Mouse (Mus musculus) urinary bladder, postnatal 4 days (tissue): Measurements from ENCODE around the gene Idua.
"Not testable (repeated sequence)": the region's sequence is repeated elsewhere in the genome, so short reads cannot be mapped to it uniquely, and the experiment has no call there.

Experiments used
- DNase-seq, 2 experiments: peaks; one replicate each; pipeline ENCODE4 v3.0.0; 2021 to 2022; ENCODE audit warnings: low spot score in 2 of 2

Gene Idua

DNA sequence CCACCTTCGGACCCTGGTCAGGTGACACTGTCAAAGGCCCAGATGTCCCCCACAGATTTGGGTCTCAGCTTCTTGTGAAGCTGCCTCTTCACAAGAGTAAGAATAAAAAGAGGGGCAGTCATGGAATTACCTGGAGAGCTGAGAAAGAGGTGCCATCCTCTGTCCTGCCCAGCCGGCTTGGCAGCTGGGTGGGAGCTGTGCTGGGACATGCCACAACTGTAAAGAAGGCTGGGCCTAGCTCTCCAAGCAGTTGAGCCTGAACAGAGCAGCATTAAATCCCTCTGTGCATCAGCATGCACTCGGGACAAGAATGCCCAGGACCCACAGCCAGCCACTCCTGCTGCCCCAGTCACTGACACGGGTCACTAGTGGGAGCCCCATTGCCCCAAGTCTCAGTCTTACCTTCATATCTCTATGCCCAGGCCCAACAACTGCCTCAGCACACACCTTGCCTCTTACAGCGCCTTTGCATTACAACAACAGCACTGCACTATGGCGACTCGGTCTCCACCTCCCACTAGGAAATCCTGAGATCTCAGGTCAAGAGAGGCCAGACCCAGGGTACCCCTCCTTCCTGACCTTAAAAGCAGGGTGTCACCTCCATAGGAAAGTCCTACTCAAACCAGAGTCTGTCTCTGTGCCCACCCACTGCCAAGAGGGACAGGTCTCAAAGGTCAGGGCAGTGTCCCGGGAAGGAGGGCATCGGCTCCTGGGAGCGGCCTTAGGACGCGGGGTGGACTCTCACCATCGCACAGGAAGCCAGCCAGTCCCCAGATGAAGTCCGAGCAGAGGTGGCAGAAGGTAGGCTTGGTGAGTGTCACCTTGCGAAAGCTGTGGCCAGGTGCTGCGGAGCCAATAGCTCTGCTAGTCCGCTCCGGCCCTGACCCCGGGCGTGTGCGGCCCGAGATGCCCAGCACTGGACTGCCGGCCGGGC is at the start of gene Idua:
TSS of gene Idua (plus strand) at position 634 of the 934 bp plus-strand sequence.
- DNase-seq = no peak

DNA sequence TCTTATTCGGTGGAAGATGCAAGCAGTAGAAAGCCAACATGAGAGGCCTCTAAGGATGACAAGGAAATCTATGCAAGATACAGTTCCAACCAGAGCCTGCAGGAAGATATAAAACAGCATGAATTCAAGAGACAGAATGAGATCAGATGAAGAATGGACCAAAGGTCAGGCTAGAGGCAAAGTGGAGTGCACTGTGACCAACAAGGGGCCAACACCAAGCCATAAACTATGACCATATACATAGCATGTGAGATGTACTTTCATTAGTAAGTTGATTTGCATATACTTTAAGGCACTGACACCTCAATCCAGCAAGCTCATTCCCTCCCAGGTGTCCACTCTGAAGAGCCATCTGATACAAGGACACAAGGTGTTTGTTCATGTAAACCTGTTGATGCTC is 49.7 kb upstream of the Idua start:
- no peak for DNase-seq

DNA sequence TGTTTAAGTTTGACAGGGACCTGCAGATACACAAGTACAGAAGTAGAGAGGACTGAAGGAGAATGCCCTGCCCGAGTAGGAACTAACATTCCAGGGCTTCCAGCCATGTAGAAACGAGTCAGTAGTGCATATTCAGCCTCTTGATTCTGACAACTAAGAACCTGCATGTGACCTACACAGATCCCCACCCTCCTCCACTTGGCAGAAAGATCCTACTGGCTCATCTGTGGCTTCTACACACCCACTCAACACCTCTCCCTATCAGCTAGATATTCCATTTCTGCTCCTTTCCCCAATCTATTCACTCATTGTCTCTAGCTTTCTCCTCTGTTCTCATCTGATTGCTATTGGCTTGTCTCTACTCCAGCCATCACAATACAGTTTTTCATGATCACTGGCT is 38.3 kb upstream of the Idua start:
- no peak for DNase-seq

- DNase-seq = no peak
Observed at GRCm38 (mm10) chr5:108626050-108626660, 34.0 kb upstream of the Idua start.

- no peak for DNase-seq
Observed at GRCm38 (mm10) chr5:108628891-108629633, 31.1 kb upstream of the Idua start.

DNA sequence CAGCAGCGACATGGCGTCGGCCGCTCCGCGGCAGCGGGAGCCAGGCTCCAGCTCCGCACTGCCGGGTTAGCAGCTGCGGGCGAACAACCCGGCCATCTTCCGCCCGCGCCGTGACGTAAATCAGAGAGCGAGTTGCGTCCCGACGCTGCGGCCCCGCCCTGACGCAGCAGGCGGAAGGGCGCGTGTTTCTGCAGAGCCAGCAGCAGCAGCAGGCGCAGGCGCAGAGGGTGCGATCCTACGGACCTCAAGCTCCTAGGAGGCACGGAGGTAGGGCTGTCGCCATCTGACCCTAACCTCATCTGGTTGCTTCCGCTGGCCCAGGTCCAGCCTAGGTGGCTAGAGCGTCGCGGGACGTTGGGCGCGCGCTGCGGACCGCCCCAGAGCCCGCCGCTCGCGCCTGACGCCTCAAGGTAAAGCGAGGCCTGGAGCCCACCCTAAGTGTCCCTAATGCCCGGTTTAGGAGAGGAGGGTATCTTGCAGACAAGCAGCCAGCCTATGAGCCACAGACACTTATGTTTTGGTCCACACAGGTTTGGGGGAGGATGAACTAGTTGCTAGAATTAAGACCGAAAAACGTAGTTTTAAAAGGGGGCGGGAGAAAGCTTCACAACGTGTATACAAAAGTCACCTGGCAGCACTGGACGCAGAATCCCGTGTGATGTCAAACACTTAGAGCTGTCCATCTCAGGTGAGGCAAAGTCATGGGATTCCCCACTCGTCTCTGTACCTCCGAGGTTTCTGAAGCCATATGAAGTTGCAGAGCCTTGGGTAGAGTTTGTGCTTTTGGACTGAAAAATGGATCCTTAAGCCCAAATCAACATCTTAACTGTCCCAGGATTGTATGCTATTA is 30.3 kb upstream of the Idua start, which contains the start of the genes Gak and Tmem175:
TSS of gene Gak (minus strand) at position 122 of the 850 bp plus-strand sequence.
TSS of gene Tmem175 (plus strand) at position 137 of the 850 bp plus-strand sequence.
- DNase-seq = peak; percentile 86 to 90

- DNase-seq = no peak
Observed at GRCm38 (mm10) chr5:108633676-108634075, 26.5 kb upstream of the Idua start.

GRCm38 (mm10) chr5:108634088-108634487 is 26.0 kb upstream of the Idua start:
- not testable (repeated sequence) for DNase-seq

DNA sequence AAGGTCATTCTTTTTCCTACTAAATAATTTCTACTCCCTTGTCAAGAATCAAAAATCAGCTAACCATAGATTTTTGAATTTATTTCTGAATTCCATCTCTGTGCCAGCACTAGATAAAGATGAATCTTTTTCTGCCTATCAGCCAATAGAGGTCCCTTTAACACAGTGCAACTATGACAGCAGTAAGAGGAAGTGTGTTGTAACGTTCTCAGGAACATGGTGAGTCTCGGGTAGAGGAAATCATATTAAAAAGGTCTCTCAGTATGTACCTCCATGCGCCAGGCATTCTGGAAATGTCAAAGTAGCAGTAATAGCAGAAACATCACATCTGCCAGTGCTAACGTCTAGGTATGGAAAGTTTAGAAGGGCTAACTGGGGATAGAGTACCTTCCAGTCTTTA is 24.0 kb upstream of the Idua start:
- DNase-seq = no peak

GRCm38 (mm10) chr5:108643674-108644073 is 16.5 kb upstream of the Idua start:
- no peak for DNase-seq

DNA sequence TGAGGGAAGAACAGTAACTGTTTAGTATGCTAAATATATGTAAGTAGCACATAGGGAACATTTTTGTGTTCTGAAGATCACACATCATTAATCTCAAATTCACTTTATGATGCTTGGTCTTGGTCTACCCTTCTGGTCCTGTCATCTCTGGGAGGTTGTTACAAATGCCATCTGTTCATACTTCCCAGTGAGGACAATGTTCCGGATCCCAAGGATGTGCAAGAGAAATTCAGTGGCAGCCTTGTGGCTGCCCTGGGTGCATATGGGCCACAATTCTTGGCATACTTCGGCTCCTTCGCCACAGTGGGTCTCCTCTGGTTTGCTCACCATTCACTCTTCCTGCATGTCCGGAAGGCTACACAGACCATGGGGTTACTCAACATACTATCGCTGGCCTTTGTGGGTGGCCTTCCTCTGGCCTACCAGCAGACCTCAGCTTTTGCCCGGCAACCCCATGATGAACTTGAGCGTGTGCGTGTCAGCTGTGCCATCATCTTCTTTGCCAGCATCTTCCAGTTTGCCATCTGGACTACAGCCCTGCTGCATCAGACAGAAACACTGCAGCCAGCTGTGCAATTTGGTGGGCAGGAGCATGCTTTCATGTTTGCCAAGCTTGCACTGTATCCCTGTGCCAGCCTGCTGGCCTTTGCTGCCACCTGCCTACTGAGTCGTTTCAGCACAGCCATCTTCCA is 14.3 kb upstream of the Idua start:
- peak in 1 of 2 experiments; percentile 42 for DNase-seq

DNA sequence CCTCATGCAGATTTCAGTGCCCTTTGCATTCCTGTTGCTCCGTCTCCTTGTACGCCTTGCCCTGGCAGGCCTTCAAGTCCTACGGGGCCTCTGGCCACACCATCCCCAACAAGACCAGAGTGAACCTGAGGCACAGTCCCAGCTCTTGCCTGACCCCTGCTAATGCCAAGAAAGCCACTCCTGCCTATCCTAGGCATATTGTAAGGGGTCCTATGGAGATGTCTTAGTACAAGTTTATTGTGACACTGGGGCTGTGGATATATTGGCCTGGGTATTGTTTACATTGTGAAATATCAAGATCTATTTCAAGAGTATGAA is 13.8 kb upstream of the Idua start:
- peak in 1 of 2 experiments; percentile 49 for DNase-seq

GRCm38 (mm10) chr5:108647311-108647710 is 12.8 kb upstream of the Idua start:
- no peak for DNase-seq

DNA sequence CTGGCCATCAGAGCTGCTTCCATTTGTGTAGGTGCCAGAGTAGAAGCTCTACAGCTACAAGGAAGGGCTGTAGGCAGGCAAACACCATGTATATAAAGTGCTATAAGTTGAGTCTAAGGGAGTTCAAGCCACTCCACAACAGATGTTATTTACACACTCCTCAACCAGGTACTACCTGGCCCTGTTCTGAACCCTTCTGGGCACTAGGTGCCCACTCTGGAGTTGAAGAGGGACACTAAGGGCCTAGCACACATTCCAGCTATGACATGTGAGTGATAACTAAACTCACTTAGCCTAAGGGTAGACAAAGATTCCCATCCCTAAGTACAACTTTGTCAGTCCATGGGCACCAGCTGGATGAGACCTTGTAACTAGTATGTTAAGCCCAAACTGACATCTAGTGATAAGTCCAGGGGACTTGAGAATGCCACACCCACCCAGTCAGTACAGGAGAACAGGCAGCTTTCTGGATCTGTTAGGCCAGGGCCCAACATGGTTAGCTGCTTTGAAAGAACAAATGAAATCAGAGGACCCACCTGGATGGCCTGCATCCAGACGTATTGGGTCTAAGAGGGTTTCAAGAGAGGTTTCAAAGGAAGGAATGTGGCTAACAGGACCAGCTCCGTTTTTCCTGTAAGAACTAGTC is 12.2 kb upstream of the Idua start:
- no peak for DNase-seq

DNA sequence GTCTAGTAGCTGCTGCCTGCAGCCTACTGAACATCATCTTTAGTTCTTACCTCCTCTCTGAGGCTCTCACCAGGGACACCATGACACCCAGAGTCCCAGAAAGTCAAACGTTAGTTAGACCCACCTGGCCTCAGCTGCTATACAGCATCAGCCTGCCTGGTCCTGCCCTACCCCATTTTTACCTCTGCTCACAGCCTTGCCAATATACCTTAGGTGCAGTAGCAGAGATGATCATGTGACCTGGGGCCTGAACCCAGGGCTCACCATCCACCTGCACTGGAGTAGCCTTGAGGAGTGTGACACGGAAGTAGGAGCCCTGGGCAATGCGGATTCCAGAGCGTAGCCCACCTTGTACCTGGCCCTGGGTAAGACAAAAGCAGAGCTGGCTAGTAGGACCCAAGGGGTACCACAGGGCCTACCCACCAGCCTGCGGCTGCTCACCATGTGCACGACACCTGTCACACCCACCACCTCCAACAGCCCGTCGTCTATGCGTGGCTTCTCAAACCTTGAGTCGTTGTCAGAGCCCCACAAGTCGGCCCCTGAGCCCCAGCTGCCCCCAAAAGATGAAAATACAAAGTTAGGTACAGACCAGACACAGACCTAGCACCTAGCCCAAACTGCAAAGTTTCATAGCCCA is 11.1 kb upstream of the Idua start:
- DNase-seq = no peak

GRCm38 (mm10) chr5:108650341-108650740 is 9.8 kb upstream of the Idua start:
- no peak for DNase-seq

- peak in 1 of 2 experiments; percentile 39 for DNase-seq
Observed at GRCm38 (mm10) chr5:108651136-108651720, 8.9 kb upstream of the Idua start.

DNA sequence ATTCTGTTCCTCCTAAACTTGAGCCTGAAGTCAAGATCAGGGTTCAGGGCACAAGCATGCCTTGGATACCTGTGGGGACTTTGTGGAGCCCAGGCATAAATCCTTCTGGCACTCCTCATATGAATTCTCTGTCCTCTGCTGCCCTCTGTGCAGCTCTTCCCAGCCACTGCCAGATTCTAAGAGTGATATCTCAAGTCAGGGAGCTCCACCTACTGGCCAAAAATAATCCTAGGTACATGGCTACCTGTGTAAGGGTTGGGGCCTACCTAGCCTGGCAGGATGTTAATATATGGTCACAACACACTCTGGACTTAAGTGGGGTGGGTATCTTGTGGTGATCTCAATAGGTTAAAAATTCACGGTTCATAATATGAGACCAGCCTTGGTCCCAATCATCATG is 8.3 kb upstream of the Idua start:
- DNase-seq = peak in 1 of 2 experiments; percentile 56

DNA sequence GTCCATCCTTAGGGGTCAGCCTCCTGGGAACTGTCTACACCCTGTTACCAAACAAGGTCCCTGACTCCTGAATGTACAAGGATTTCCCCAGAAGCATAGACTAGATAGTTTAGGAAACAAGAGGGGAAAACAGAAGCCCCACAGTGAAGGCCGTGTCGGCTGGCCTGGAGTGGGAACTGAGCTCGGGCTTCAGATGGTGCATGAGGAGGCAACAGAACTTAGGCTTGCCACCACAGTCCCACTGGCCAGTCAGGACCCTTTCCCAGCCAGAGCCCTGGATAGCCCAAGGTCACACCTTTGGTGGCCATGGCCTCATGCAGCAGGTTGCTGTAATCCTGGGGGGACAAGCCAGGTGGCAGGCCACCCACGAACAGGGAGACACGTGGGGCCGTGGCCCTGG is 6.8 kb upstream of the Idua start:
- peak in 1 of 2 experiments; percentile 52 for DNase-seq
